Mouse (Mus musculus) ovary, postnatal 10 days (tissue): ENCODE data around the gene Rpl37.

ENCODE experiments used
- DNase-seq: peaks from one replicate; pipeline ENCODE4 v3.0.0; 2022; ENCODE audit warnings: low spot score

The Rpl37 gene

GRCm38 (mm10) chr15:5152171-5152570 is 35.7 kb downstream of the Rpl37 start:
- no peak for DNase-seq

DNA sequence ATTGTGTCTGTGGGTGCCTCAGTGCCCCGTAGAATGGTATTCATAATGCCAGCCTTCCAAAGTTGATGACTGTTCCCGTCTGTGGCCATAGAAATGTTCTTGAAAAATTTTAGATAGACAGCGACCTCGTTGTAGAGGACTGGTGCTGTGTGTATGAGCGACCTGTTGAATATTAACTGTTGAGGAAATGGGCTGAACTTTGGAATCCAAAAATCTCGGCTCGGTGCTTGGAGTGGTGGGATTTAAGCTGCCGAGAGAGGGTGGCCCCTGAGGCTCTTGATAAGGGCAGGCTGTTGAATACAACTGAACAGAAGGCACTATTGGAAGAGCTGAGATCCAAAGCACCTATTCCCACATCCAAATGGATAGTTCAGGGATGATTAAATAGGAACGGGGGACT is 38.2 kb downstream of the Rpl37 start:
- no peak for DNase-seq

GRCm38 (mm10) chr15:5155093-5155492 is 38.6 kb downstream of the Rpl37 start:
- no peak for DNase-seq

GRCm38 (mm10) chr15:5156355-5156754 is 39.9 kb downstream of the Rpl37 start:
- DNase-seq: no peak

DNA sequence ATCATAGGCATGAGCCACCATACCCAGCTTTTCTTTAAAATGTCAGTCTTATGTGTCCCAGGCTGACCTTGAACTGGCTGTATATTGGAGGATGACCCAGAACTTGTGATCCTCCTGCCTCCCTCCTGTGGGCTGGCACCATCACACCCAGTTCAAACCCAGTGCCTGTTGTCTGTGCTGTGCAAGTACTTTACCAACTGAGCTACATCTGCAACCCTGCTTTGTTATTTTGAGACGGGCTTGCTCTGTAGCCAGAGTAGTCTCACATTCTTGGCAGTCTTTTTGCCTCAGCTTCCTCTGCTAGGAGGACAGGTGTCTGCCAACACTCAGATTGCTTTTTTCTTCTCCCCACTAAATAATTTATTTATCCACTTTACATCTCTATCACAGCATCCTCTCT is 40.9 kb downstream of the Rpl37 start:
- DNase-seq: no peak

DNA sequence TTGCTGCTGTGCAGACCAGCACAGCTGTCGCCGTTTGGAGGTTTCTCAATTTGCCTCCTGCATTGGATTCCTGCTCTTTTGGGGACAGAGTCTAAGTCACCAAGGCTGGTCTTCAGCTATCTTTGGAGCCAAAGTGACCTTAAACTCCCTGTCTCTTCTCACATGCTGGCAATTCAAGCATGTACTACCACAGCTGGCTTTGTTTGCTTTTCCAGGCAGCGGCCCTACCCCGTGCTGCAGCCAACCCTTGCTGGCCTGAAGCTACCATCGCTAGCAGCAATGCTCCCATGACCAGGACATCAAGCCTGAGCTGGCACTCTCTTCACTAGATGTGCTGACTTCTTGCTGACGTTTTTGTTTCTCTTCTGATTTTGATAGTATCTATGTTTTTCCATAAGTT is 42.4 kb downstream of the Rpl37 start:
- no peak for DNase-seq

DNA sequence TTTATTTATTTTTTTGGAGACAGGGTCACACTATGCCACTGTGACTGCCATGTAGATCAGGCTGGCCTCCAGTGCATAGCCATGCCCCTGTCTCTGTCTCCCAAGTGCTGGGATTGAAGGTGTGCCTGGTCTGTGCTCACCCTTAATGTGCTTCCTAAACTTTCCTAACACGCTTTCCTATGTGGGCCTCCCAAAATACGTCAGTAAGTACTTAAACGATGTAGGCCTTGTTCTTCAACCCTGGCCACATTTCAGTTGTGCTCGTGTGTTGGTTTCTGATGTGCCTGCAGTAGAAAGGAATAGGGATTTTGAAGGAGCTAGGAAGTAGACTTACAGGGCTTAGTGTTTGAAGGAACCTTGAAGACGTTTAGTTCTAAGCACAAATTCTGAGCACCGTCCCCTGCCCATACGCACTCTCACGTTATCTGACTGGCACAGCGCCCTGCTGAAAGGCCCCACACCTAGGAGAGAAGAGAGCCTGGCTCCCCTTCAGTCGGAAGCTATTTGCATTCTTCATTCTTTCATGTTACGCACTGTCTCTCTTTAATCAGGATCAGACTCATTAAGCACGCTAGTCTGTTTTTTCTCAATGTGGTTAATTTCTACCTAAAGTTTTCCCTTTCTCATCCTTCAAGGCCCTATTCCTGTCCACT is 48.8 kb downstream of the Rpl37 start:
- DNase-seq: no peak
